Mouse (Mus musculus) heart, postnatal 10 days (tissue): ENCODE measurements around the gene Nav2. TPM values are rescaled to one million over a fixed set of nuclear protein-coding genes. Genes with fewer than 3 reads are reported as not detected.

Experiments used
- DNase-seq, 2 experiments: peaks; one replicate each; pipeline ENCODE4 v3.0.0; 2021
- intact Hi-C: fragments of 180-260 bp; cut with DNase I; formaldehyde crosslinking; loops from one replicate; pipeline ENCODE4 v1.15.1; 2025
- total RNA-seq, 2 experiments: library from RNA; stranded (reverse); gene quantifications; 2 replicates each; pipeline ENCODE4 v1.2.3; 2021

Nav2 gene
- total RNA-seq, 2 experiments from 2014 or later: 79.7 to 82.1 TPM

DNA sequence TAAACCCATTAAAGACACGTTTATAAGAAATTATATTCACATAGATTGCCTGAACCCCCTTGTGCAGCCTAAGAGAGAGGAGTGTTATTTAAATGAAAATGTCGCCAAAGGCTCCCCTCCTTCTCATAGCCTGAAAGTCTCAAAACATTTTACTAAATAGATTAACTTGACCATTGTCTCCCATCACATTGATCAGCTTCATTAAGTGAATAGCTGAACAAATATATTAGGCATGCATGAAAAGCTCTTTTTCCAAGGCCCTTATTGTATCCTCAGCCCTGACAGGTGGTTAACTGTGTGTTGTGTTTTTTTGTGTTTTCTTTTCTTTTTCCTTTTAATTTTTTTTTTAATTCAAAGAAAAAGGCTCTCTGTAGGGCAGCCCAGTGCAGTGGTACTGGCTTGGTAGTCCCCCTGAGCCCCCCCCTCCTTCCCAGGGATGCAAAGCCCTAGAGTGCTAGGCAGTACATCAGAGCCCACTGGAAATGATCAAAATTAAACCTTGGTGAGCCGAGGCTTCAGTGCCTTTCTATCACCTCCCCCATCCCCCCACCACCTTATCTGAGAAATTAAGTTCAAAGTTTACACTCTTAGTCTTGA, 732.3 kb downstream of the Nav2 start:
- intact Hi-C loops: no loop called here
- no peak for DNase-seq

Other genes starting within 250 kb of the Nav2 start
- gene Zdhhc13, start 119.7 kb upstream of the Nav2 start, total RNA-seq: 10 to 100 TPM; 13.9 to 16.5 TPM
- gene Csrp3, start 60.7 kb upstream of the Nav2 start, total RNA-seq: 1,000 to 10,000 TPM; 1,601 to 1,720 TPM
- 1 to 10 TPM; 4.7 to 4.8 TPM for gene E2f8, start 27.1 kb upstream of the Nav2 start, total RNA-seq